31 mouse cellular contexts compared by ENCODE assay signal in genomic region chr7:4902404-4902803, GRCm38 (mm10). TPM values are rescaled to one million over a fixed set of nuclear protein-coding genes. Genes with fewer than 3 reads are reported as not detected.
A peak's percentile ranks its signal among the peaks of the same experiment; 100 is the strongest.
DNase-seq lines count a peak whose midpoint lies in the region; ATAC-seq and TF ChIP-seq lines count a peak whose summit lies in the region.
"Had no signal": no experiment of that assay in that cellular context is flagged by ENCODE, and none has a peak within 500 bp of the region (broad histone marks: within the 10 kb centered on the region; RNA-seq: fewer than 3 reads in every experiment).

No protein-coding gene starts in this region.

- H3K4me1 ChIP-seq in midbrain, embryonic 11.5 days (ENCODE audit: control insufficient read depth, insufficient read depth, low read length): peaks cover 3% of the 10 kb centered on the region; the same call in 1 of the 2 replicates
- H3K4me1 ChIP-seq in midbrain, embryonic 14.5 days (ENCODE audit: control insufficient read depth, insufficient read depth, low read length): peaks cover 3% of the 10 kb centered on the region; the same call in 1 of the 2 replicates
- H3K4me1 ChIP-seq in ES-Bruce4 (ENCODE audit: control insufficient read depth, insufficient read depth, low read length) (peaks cover 1% of the 10 kb centered on the region), ES-E14 (ENCODE audit: control insufficient read depth in 2 of 2, insufficient read depth in 2 of 2, low read length in 2 of 2, poor library complexity in 1 of 2) (peaks cover 6 to 23% of the 10 kb centered on the region in 2 experiments; a peak in 3 of 4 replicates)

- peak; percentile 74 for DNase-seq in midbrain, embryonic 11.5 days (ENCODE audit: low spot score, missing footprints)
- no peak for DNase-seq in midbrain, embryonic 14.5 days
- DNase-seq in ES-E14 (ENCODE audit: low read depth, low spot score): peak; percentile 54
- no peak for DNase-seq in spleen, postnatal 10 days (ENCODE audit: low spot score in 2 of 2)
- DNase-seq in natural killer cell, adult 2 months (ENCODE audit: low spot score in 2 of 2): no peak
- DNase-seq: adrenal gland, adult 8-10 months; adrenal gland, postnatal 25 days; B cell, adult 2 months; cerebellum, adult 11-12 months; cerebellum, adult 8-10 months; cerebellum, postnatal 10 days; gastrocnemius, postnatal 10 days; gastrocnemius, postnatal 36 days; heart, adult 2 months; heart, postnatal 14 days; heart, postnatal 4 days had no signal

- H3K27ac ChIP-seq in midbrain, embryonic 11.5 days (ENCODE audit: low read depth, low read length): no peak overlapping the region
- no peak overlapping the region for H3K27ac ChIP-seq in midbrain, embryonic 14.5 days (replicated peaks; ENCODE audit: low read depth, low read length)
- H3K27ac ChIP-seq in ES-Bruce4 (ENCODE audit: insufficient read depth, low read length) (no peak overlapping the region), ES-E14 (ENCODE audit: insufficient read depth, low read depth, low read length, poor library complexity, severe bottlenecking) (peak overlapping the region; percentile 44; the same call in 1 of the 2 replicates)
- H3K27ac ChIP-seq: forebrain, embryonic 10.5 days; forebrain, embryonic 13.5 days; heart, adult 2 months; heart, embryonic 10.5 days; heart, embryonic 13.5 days; hindbrain, embryonic 14.5 days; hindbrain, postnatal 0 days had no signal

- peak; percentile 54; the same call in 1 of the 2 replicates for TF ChIP-seq EP300 in ES-Bruce4 (IDR thresholded peaks at IDR 0.05; ENCODE audit: insufficient read depth, low read depth, low read length)

- ATAC-seq in midbrain, embryonic 11.5 days (ENCODE audit: low FRiP score): no peak
- no peak for ATAC-seq in midbrain, embryonic 14.5 days (ENCODE audit: low FRiP score, low TSS enrichment)
- ATAC-seq: activated CD4-positive, CD25-positive, alpha-beta regulatory T cell, adult 4 months; forebrain, embryonic 13.5 days; forebrain, embryonic 16.5 days; hindbrain, postnatal 0 days; inflammation-experienced regulatory T-cells, adult 6 months; Patski had no signal

- H3K4me2 ChIP-seq in midbrain, embryonic 11.5 days: no peak overlapping the region
- H3K4me2 ChIP-seq in midbrain, embryonic 14.5 days (ENCODE audit: low read length): no peak overlapping the region
- H3K4me2 ChIP-seq: forebrain, embryonic 13.5 days; heart, embryonic 13.5 days; hindbrain, embryonic 14.5 days had no signal

- H3K27me3 ChIP-seq in midbrain, embryonic 11.5 days (ENCODE audit: control insufficient read depth, insufficient read depth, low read length): peaks cover 6% of the 10 kb centered on the region
- no peaks in the 10 kb centered on the region for H3K27me3 ChIP-seq in midbrain, embryonic 14.5 days (ENCODE audit: control insufficient read depth, insufficient read depth, low read length)
- H3K27me3 ChIP-seq in ES-Bruce4 (ENCODE audit: control insufficient read depth, insufficient read depth, low read length, poor library complexity, severe bottlenecking): no peaks in the 10 kb centered on the region

- no peak overlapping the region for H3K9ac ChIP-seq in midbrain, embryonic 11.5 days (ENCODE audit: low read length)
- no peak overlapping the region for H3K9ac ChIP-seq in midbrain, embryonic 14.5 days (replicated peaks; ENCODE audit: low read length)
- H3K9ac ChIP-seq in ES-Bruce4 (ENCODE audit: low read depth, poor library complexity, severe bottlenecking): no peak overlapping the region
- no peak overlapping the region; the same call in 1 of the 2 replicates for H3K9ac ChIP-seq in ES-E14 (ENCODE audit: insufficient read depth, low read depth, low read length, poor library complexity, severe bottlenecking)
- H3K9ac ChIP-seq: forebrain, embryonic 13.5 days; heart, embryonic 13.5 days; hindbrain, embryonic 14.5 days had no signal

- TF ChIP-seq CTCF in ES-Bruce4 (IDR thresholded peaks at IDR 0.05; ENCODE audit: low read depth, low read length): no peak

- H3K4me3 ChIP-seq in midbrain, embryonic 11.5 days (ENCODE audit: low read depth, low read length): no peak overlapping the region
- no peak overlapping the region for H3K4me3 ChIP-seq in midbrain, embryonic 14.5 days (replicated peaks; ENCODE audit: low read depth, low read length)
- H3K4me3 ChIP-seq in ES-Bruce4 (ENCODE audit: low read depth, low read length) (no peak overlapping the region), ES-E14 (ENCODE audit: insufficient read depth in 1 of 2, low read depth in 1 of 2, low read length in 2 of 2, poor library complexity in 1 of 2, severe bottlenecking in 1 of 2) (no peak overlapping the region)
- H3K4me3 ChIP-seq: forebrain, embryonic 10.5 days; forebrain, embryonic 13.5 days; heart, adult 2 months; heart, embryonic 10.5 days; heart, embryonic 13.5 days had no signal

- no peaks in the 10 kb centered on the region for H3K9me3 ChIP-seq in midbrain, embryonic 11.5 days (ENCODE audit: control insufficient read depth, low read length)
- H3K9me3 ChIP-seq in midbrain, embryonic 14.5 days (ENCODE audit: control insufficient read depth, low read length): 0 out of 2 replicates have a peak, but pooled peaks cover 3% of the 10 kb centered on the region
- H3K9me3 ChIP-seq in ES-Bruce4 (replicated peaks; ENCODE audit: control insufficient read depth, insufficient read depth, low read length, poor library complexity, severe bottlenecking) (no peaks in the 10 kb centered on the region), ES-E14 (ENCODE audit: control insufficient read depth, insufficient read depth, low read depth, low read length) (no peaks in the 10 kb centered on the region)
- H3K9me3 ChIP-seq: forebrain, embryonic 13.5 days had no signal

- H3K36me3 ChIP-seq in midbrain, embryonic 11.5 days (ENCODE audit: control insufficient read depth, insufficient read depth, low read length): no peaks in the 10 kb centered on the region
- no peaks in the 10 kb centered on the region for H3K36me3 ChIP-seq in midbrain, embryonic 14.5 days (ENCODE audit: control insufficient read depth, insufficient read depth, low read length)
- H3K36me3 ChIP-seq in ES-Bruce4 (ENCODE audit: control insufficient read depth, insufficient read depth, low read length, poor library complexity, severe bottlenecking) (no peaks in the 10 kb centered on the region; the same call in 1 of the 2 replicates), ES-E14 (ENCODE audit: control insufficient read depth, insufficient read depth, low read length, poor library complexity, severe bottlenecking) (0 out of 2 replicates have a peak, but pooled peaks cover 5% of the 10 kb centered on the region)
- H3K36me3 ChIP-seq: forebrain, embryonic 10.5 days; G1E; heart, embryonic 10.5 days; heart, embryonic 13.5 days had no signal

- in situ Hi-C loops in ES-E14 (cut with MboI; ENCODE audit: low sequenced_read_pairs in 2 of 2, unreplicated experiment in 2 of 2): no loop called here

- no peak for TF ChIP-seq POLR2A in ES-Bruce4 (IDR thresholded peaks at IDR 0.05; ENCODE audit: insufficient read depth, low read length)

- 84% methylated on average over 9 of the region's 9 CpGs for WGBS in midbrain, embryonic 11.5 days
- WGBS in midbrain, embryonic 14.5 days: 88% methylated on average over 9 of the region's 9 CpGs

TF ChIP-seq in ES-E14, 5 proteins besides CTCF, POLR2A, EP300 and RAD21:
- TF ChIP-seq CHD2 (IDR thresholded peaks at IDR 0.05; ENCODE audit: low read depth, low read length) (no peak), ZC3H11A (IDR thresholded peaks at IDR 0.05; ENCODE audit: borderline replicate concordance, low read depth, low read length) (no peak), MAFK (IDR thresholded peaks at IDR 0.05; ENCODE audit: insufficient read depth, low read depth, low read length) (no peak), ZNF384 (IDR thresholded peaks at IDR 0.05; ENCODE audit: low read depth, low read length) (no peak), HCFC1 (IDR thresholded peaks at IDR 0.05; ENCODE audit: borderline replicate concordance, insufficient read depth, low read length) (no peak)

RNA-seq across cellular contexts. Expression of gene Gm36210, which starts 3.9 kb away (rescaled TPM):
- 0.12 TPM in 1 of 2 replicates, not detected in the other for polyA plus RNA-seq in midbrain, embryonic 11.5 days (2014; fragmentation: Nextera tagmentation; extraction: Ambion mirVana)
- polyA plus RNA-seq in midbrain, embryonic 14.5 days (2014; fragmentation: Nextera tagmentation; extraction: Ambion mirVana): 0.55 TPM in 1 of 2 replicates, not detected in the other
- 1.1 TPM in 2 replicates for polyA plus RNA-seq in ES-Bruce4 (2011; ENCODE audit: insufficient read depth, insufficient read length, low read depth, missing spikeins)
- 1.6 and 2.2 TPM in 2 replicates for total RNA-seq in ES-E14 (2012; rRNA removed)
- total RNA-seq: adrenal gland, postnatal 25 days; CH12.LX; G1E; granulocyte monocyte progenitor cell, adult 5-6 weeks; heart, postnatal 14 days; heart, postnatal 4 days had no signal
- polyA plus RNA-seq: activated CD4-positive, CD25-positive, alpha-beta regulatory T cell, adult 4 months; G1E; heart, embryonic 13.5 days; hindbrain, embryonic 11.5 days; inflammation-experienced regulatory T-cells, adult 6 months; Patski had no signal

RNA-seq across cellular contexts. Expression of gene Zfp628, which starts 12.6 kb away (rescaled TPM):
- 3.5 and 3.8 TPM in 2 replicates for polyA plus RNA-seq in midbrain, embryonic 11.5 days (2014; fragmentation: Nextera tagmentation; extraction: Ambion mirVana)
- 4.6 and 5.1 TPM in 2 replicates for polyA plus RNA-seq in midbrain, embryonic 14.5 days (2014; fragmentation: Nextera tagmentation; extraction: Ambion mirVana)
- 5.0 and 5.4 TPM in 2 replicates for polyA plus RNA-seq in ES-Bruce4 (2011; ENCODE audit: insufficient read depth, insufficient read length, low read depth, missing spikeins)
- total RNA-seq in ES-E14 (2012; rRNA removed): 4.0 and 4.3 TPM in 2 replicates

RNA-seq across cellular contexts. Expression of gene Nat14, which starts 19.4 kb away (rescaled TPM):
- polyA plus RNA-seq in midbrain, embryonic 11.5 days (2014; fragmentation: Nextera tagmentation; extraction: Ambion mirVana): 8.0 and 10.4 TPM in 2 replicates
- 24.0 and 28.9 TPM in 2 replicates for polyA plus RNA-seq in midbrain, embryonic 14.5 days (2014; fragmentation: Nextera tagmentation; extraction: Ambion mirVana)
- polyA plus RNA-seq in ES-Bruce4 (2011; ENCODE audit: insufficient read depth, insufficient read length, low read depth, missing spikeins): 2.2 and 3.3 TPM in 2 replicates
- 1.2 and 1.7 TPM in 2 replicates for total RNA-seq in ES-E14 (2012; rRNA removed)
- total RNA-seq: granulocyte monocyte progenitor cell, adult 5-6 weeks had no signal
- polyA plus RNA-seq: activated CD4-positive, CD25-positive, alpha-beta regulatory T cell, adult 4 months had no signal

RNA-seq across cellular contexts. Expression of gene Ssc5d, which starts 23.2 kb away (rescaled TPM):
- 1.0 and 1.6 TPM in 2 replicates for polyA plus RNA-seq in midbrain, embryonic 11.5 days (2014; fragmentation: Nextera tagmentation; extraction: Ambion mirVana)
- polyA plus RNA-seq in midbrain, embryonic 14.5 days (2014; fragmentation: Nextera tagmentation; extraction: Ambion mirVana): 0.12 and 0.84 TPM in 2 replicates
- 1.5 and 2.0 TPM in 2 replicates for polyA plus RNA-seq in ES-Bruce4 (2011; ENCODE audit: insufficient read depth, insufficient read length, low read depth, missing spikeins)
- 0.94 and 1.3 TPM in 2 replicates for total RNA-seq in ES-E14 (2012; rRNA removed)
- polyA plus RNA-seq: inflammation-experienced regulatory T-cells, adult 6 months had no signal

RNA-seq across cellular contexts. Expression of gene Isoc2a, which starts 25.5 kb away (rescaled TPM):
- polyA plus RNA-seq in midbrain, embryonic 11.5 days (2014; fragmentation: Nextera tagmentation; extraction: Ambion mirVana): 0.63 and 0.78 TPM in 2 replicates
- 0.43 and 0.54 TPM in 2 replicates for polyA plus RNA-seq in midbrain, embryonic 14.5 days (2014; fragmentation: Nextera tagmentation; extraction: Ambion mirVana)
- 3.3 and 4.3 TPM in 2 replicates for polyA plus RNA-seq in ES-Bruce4 (2011; ENCODE audit: insufficient read depth, insufficient read length, low read depth, missing spikeins)
- 13.0 and 16.1 TPM in 2 replicates for total RNA-seq in ES-E14 (2012; rRNA removed)

Comparison
In these comparisons a context has a peak if more than half of its experiments do, and no peak if none do; other contexts are left out.
1. DNase-seq: peak in midbrain, embryonic 11.5 days (single experiment) and ES-E14 (single experiment); none in midbrain, embryonic 14.5 days (single experiment), spleen, postnatal 10 days (0 of 2) and natural killer cell, adult 2 months (0 of 2).